Mouse (Mus musculus): ENCODE results near the gene Chst3. TPM values are rescaled to one million over a fixed set of nuclear protein-coding genes. Genes with fewer than 3 reads are reported as not detected.

The Chst3 gene
- total and polyA plus RNA-seq, 2 experiments from 2014 or later = 0.89 to 7.2 TPM

GRCm38 (mm10) chr10:60211501-60212005, 7.5 kb downstream of the Chst3 start:
- Histone ChIP-seq H3K9ac (replicated peaks; ENCODE audit: low read length) (no peak overlapping the region), H3K36me3 (ENCODE audit: insufficient read depth, low read length) (no peaks in the 10 kb centered on the region), H3K9me3 (ENCODE audit: low read length) (no peaks in the 10 kb centered on the region), H3K27me3 (ENCODE audit: insufficient read depth, low read length) (no peaks in the 10 kb centered on the region), H3K4me2 (ENCODE audit: low read depth, low read length) (no peak overlapping the region), H3K4me1 (ENCODE audit: insufficient read depth, low read length) (peaks cover 28% of the 10 kb centered on the region), H3K4me3 (ENCODE audit: low read length) (no peak overlapping the region), H3K27ac (0 out of 2 replicates have a peak overlapping the region, but pooled peaks have one; percentile 6)
- ATAC-seq (no peak), DNase-seq (ENCODE audit: low spot score) (no peak)
- WGBS = 36% methylated on average over 8 of the region's 8 CpGs
- TF ChIP-seq CTCF (IDR thresholded peaks at IDR 0.05; ENCODE audit: low read depth) = no peak

GRCm38 (mm10) chr10:60210468-60210867, 8.6 kb downstream of the Chst3 start:
- H3K9ac ChIP-seq (replicated peaks; ENCODE audit: low read length) = no peak overlapping the region
- 67% methylated on average over 2 of the region's 2 CpGs for WGBS

GRCm38 (mm10) chr10:60209237-60209636, 9.8 kb downstream of the Chst3 start:
- Histone ChIP-seq H3K4me3 (ENCODE audit: low read length) (no peak overlapping the region), H3K9ac (replicated peaks; ENCODE audit: low read length) (no peak overlapping the region), H3K9me3 (ENCODE audit: low read length) (no peaks in the 10 kb centered on the region), H3K27ac (peak overlapping the region; percentile 43), H3K27me3 (ENCODE audit: insufficient read depth, low read length) (no peaks in the 10 kb centered on the region), H3K36me3 (ENCODE audit: insufficient read depth, low read length) (no peaks in the 10 kb centered on the region), H3K4me2 (ENCODE audit: low read depth, low read length) (no peak overlapping the region), H3K4me1 (ENCODE audit: insufficient read depth, low read length) (peaks cover 24% of the 10 kb centered on the region)
- TF ChIP-seq CTCF (IDR thresholded peaks at IDR 0.05; ENCODE audit: low read depth) = no peak
- DNase-seq (ENCODE audit: low spot score) (peak; percentile 69), ATAC-seq (peak; percentile 68)
- WGBS = 31% methylated on average over 5 of the region's 5 CpGs

More at GRCm38 (mm10) chr10:60210468-60210867, 8.6 kb downstream of the Chst3 start:
- H3K27ac ChIP-seq = peak overlapping the region; percentile 7; the same call in 1 of the 2 replicates
- no peaks in the 10 kb centered on the region for H3K9me3 ChIP-seq (ENCODE audit: low read length)
- no peak for TF ChIP-seq CTCF (IDR thresholded peaks at IDR 0.05; ENCODE audit: low read depth)
- peaks cover 24% of the 10 kb centered on the region for H3K4me1 ChIP-seq (ENCODE audit: insufficient read depth, low read length)
- no peaks in the 10 kb centered on the region for H3K36me3 ChIP-seq (ENCODE audit: insufficient read depth, low read length)
- no peaks in the 10 kb centered on the region for H3K27me3 ChIP-seq (ENCODE audit: insufficient read depth, low read length)
- no peak overlapping the region for H3K4me3 ChIP-seq (ENCODE audit: low read length)
- H3K4me2 ChIP-seq (ENCODE audit: low read depth, low read length) = no peak overlapping the region
- peak; percentile 45; the same call in 1 of the 2 replicates for ATAC-seq
- no peak for DNase-seq (ENCODE audit: low spot score)

GRCm38 (mm10) chr10:60207166-60207705, 11.8 kb downstream of the Chst3 start:
- no peak overlapping the region for H3K27ac ChIP-seq
- no peaks in the 10 kb centered on the region for H3K36me3 ChIP-seq (ENCODE audit: insufficient read depth, low read length)
- no peak overlapping the region for H3K9ac ChIP-seq (replicated peaks; ENCODE audit: low read length)
- H3K4me2 ChIP-seq (ENCODE audit: low read depth, low read length) = no peak overlapping the region
- ATAC-seq (no peak), DNase-seq (ENCODE audit: low spot score) (no peak)
- H3K27me3 ChIP-seq (ENCODE audit: insufficient read depth, low read length) = no peaks in the 10 kb centered on the region
- H3K9me3 ChIP-seq (ENCODE audit: low read length) = no peaks in the 10 kb centered on the region
- TF ChIP-seq CTCF (IDR thresholded peaks at IDR 0.05; ENCODE audit: low read depth) = no peak
- peaks cover 14% of the 10 kb centered on the region for H3K4me1 ChIP-seq (ENCODE audit: insufficient read depth, low read length)
- WGBS = 72% methylated on average over 8 of the region's 8 CpGs
- H3K4me3 ChIP-seq (ENCODE audit: low read length) = no peak overlapping the region

- H3K36me3 ChIP-seq (ENCODE audit: insufficient read depth, low read length) = no peaks in the 10 kb centered on the region
- no peak overlapping the region for H3K4me2 ChIP-seq (ENCODE audit: low read depth, low read length)
- no peaks in the 10 kb centered on the region for H3K9me3 ChIP-seq (ENCODE audit: low read length)
- 85% methylated on average over 9 of the region's 9 CpGs for WGBS
- H3K4me1 ChIP-seq (ENCODE audit: insufficient read depth, low read length) = peaks cover 4% of the 10 kb centered on the region; the same call in 1 of the 2 replicates
- H3K4me3 ChIP-seq (ENCODE audit: low read length) = no peak overlapping the region
- H3K27ac ChIP-seq = no peak overlapping the region
- no peak for ATAC-seq
- no peak for DNase-seq (ENCODE audit: low spot score)
- H3K27me3 ChIP-seq (ENCODE audit: insufficient read depth, low read length) = no peaks in the 10 kb centered on the region
- TF ChIP-seq CTCF (IDR thresholded peaks at IDR 0.05; ENCODE audit: low read depth) = no peak
- no peak overlapping the region for H3K9ac ChIP-seq (replicated peaks; ENCODE audit: low read length)
Observed at GRCm38 (mm10) chr10:60205601-60206241, 13.3 kb downstream of the Chst3 start.

GRCm38 (mm10) chr10:60202785-60203184, 16.3 kb downstream of the Chst3 start:
- WGBS = 20% methylated on average over 5 of the region's 5 CpGs
- ATAC-seq = peak; percentile 95
- Histone ChIP-seq H3K4me3 (ENCODE audit: low read length) (no peak overlapping the region), H3K4me1 (ENCODE audit: insufficient read depth, low read length) (no peaks in the 10 kb centered on the region), H3K27me3 (ENCODE audit: insufficient read depth, low read length) (no peaks in the 10 kb centered on the region), H3K4me2 (ENCODE audit: low read depth, low read length) (no peak overlapping the region), H3K36me3 (ENCODE audit: insufficient read depth, low read length) (no peaks in the 10 kb centered on the region), H3K27ac (peak overlapping the region; percentile 79), H3K9me3 (ENCODE audit: low read length) (no peaks in the 10 kb centered on the region), H3K9ac (replicated peaks; ENCODE audit: low read length) (no peak overlapping the region)
- peak; percentile 73 for DNase-seq (ENCODE audit: low spot score)
- TF ChIP-seq CTCF (IDR thresholded peaks at IDR 0.05; ENCODE audit: low read depth) = no peak

GRCm38 (mm10) chr10:60200996-60201395, 18.1 kb downstream of the Chst3 start:
- no peak for ATAC-seq
- Histone ChIP-seq H3K36me3 (ENCODE audit: insufficient read depth, low read length) (no peaks in the 10 kb centered on the region), H3K4me2 (ENCODE audit: low read depth, low read length) (no peak overlapping the region), H3K27ac (no peak overlapping the region), H3K4me3 (ENCODE audit: low read length) (no peak overlapping the region), H3K9me3 (ENCODE audit: low read length) (no peaks in the 10 kb centered on the region), H3K4me1 (ENCODE audit: insufficient read depth, low read length) (no peaks in the 10 kb centered on the region; the same call in 1 of the 2 replicates), H3K27me3 (ENCODE audit: insufficient read depth, low read length) (no peaks in the 10 kb centered on the region), H3K9ac (replicated peaks; ENCODE audit: low read length) (no peak overlapping the region)
- 59% methylated on average over 6 of the region's 6 CpGs for WGBS
- DNase-seq (ENCODE audit: low spot score) = no peak
- no peak for TF ChIP-seq CTCF (IDR thresholded peaks at IDR 0.05; ENCODE audit: low read depth)
